Mouse (Mus musculus): Measurements from ENCODE around the gene Sfxn3. TPM values are rescaled to one million over a fixed set of nuclear protein-coding genes. Genes with fewer than 3 reads are reported as not detected.

The Sfxn3 gene
- polyA plus RNA-seq, 1 experiment from 2014 or later: 26.7 TPM

DNA sequence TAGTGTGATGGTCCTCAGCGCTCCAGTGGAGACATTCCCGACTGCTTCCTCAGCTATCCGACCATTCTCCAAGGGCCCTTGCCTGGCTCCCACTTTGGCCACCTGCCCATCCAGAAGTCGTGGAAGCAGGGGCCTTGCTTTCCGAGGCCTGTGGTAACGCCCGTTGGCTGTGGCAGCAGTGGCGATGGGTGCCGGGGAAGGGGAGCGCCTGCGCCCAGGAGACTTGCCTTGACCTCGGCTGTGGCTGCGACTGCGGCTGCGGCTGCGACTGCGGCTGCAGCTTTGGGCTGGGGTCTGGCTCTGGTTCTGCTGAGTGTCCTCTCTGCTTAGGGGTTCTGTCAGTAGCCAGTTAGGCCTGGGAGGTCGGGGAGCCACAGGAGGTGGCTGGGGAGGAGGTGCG, 18.6 kb upstream of the Sfxn3 start:
- no peak for ATAC-seq (ENCODE audit: low FRiP score, low TSS enrichment)
- H3K36me3 ChIP-seq (ENCODE audit: control insufficient read depth, insufficient read depth, low read length): peaks cover 24% of the 10 kb centered on the region
- 58% methylated on average over 19 of the region's 19 CpGs for WGBS

DNA sequence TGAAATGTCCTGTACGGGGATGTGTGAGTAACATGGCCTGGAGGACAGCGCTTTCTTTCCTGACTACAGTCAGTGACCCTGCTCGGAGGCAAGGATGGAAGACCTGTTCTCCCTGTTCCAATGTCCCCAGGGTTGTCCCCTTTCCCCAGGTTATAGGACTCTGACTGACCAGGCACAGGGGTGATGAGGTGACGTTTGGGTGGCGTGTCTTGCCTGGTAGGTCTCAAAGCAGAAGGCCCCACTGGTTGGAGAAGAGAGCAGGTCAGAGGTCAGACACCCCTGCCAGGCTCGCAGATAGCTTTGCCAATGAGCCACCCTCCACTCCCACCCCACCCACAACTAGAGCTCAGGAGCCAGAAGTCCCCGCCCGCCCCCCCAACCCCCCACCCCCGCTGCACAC, 17.7 kb upstream of the Sfxn3 start:
- Histone ChIP-seq H3K36me3 (ENCODE audit: control insufficient read depth, insufficient read depth, low read length) (peaks cover 19% of the 10 kb centered on the region), H3K9me3 (ENCODE audit: control insufficient read depth, low read length) (no peaks in the 10 kb centered on the region), H3K27me3 (ENCODE audit: control insufficient read depth, insufficient read depth, low read length) (no peaks in the 10 kb centered on the region), H3K27ac (replicated peaks) (no peak overlapping the region), H3K9ac (ENCODE audit: low read length) (no peak overlapping the region), H3K4me3 (ENCODE audit: low read depth, low read length) (no peak overlapping the region), H3K4me1 (replicated peaks; ENCODE audit: control insufficient read depth, insufficient read depth) (peaks cover 10% of the 10 kb centered on the region), H3K4me2 (replicated peaks; ENCODE audit: low read depth) (no peak overlapping the region)
- WGBS: 54% methylated on average over 9 of the region's 9 CpGs
- TF ChIP-seq EP300 (optimal IDR thresholded peaks at IDR 0.05) (no peak), CTCF (IDR thresholded peaks at IDR 0.05; ENCODE audit: low read depth) (no peak)
- no peak for DNase-seq (ENCODE audit: low spot score)
- ATAC-seq (ENCODE audit: low FRiP score, low TSS enrichment): no peak

More for the DNA sequence above, 18.6 kb upstream of the Sfxn3 start:
- no peak overlapping the region for H3K4me2 ChIP-seq (replicated peaks; ENCODE audit: low read depth)
- H3K4me1 ChIP-seq (replicated peaks; ENCODE audit: control insufficient read depth, insufficient read depth): peaks cover 10% of the 10 kb centered on the region
- H3K9me3 ChIP-seq (ENCODE audit: control insufficient read depth, low read length): no peaks in the 10 kb centered on the region
- no peak overlapping the region for H3K9ac ChIP-seq (ENCODE audit: low read length)
- no peaks in the 10 kb centered on the region for H3K27me3 ChIP-seq (ENCODE audit: control insufficient read depth, insufficient read depth, low read length)
- H3K27ac ChIP-seq (replicated peaks): no peak overlapping the region
- H3K4me3 ChIP-seq (ENCODE audit: low read depth, low read length): no peak overlapping the region
- TF ChIP-seq CTCF (IDR thresholded peaks at IDR 0.05; ENCODE audit: low read depth) (no peak), EP300 (optimal IDR thresholded peaks at IDR 0.05) (no peak)
- DNase-seq (ENCODE audit: low spot score): no peak

DNA sequence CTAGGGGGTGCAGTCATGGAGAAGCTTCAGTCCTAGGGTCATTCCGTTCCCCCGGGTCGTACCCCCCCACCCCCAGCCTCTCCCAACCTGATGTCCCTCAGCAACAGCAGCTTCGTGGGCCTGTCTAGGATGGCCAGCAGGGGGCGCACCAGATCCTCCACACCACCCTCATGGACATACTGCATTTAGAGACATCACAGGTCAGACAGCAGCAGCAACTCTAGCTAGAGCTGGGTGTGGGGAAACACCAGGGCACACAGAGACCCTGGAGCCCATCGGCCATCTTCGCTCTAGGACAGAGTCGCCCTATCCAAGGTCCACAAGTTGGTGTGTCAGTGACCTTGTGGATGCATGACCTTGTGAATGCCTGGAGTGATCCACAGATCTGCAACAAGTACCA, 17.2 kb upstream of the Sfxn3 start:
- WGBS: 36% methylated on average over 8 of the region's 8 CpGs
- ATAC-seq (ENCODE audit: low FRiP score, low TSS enrichment) (peak; percentile 10), DNase-seq (ENCODE audit: low spot score) (peak; percentile 82)
- Histone ChIP-seq H3K27ac (replicated peaks) (0 out of 2 replicates have a peak overlapping the region, but pooled peaks have one; percentile 35), H3K9ac (ENCODE audit: low read length) (no peak overlapping the region), H3K4me2 (replicated peaks; ENCODE audit: low read depth) (no peak overlapping the region), H3K27me3 (ENCODE audit: control insufficient read depth, insufficient read depth, low read length) (no peaks in the 10 kb centered on the region), H3K9me3 (ENCODE audit: control insufficient read depth, low read length) (no peaks in the 10 kb centered on the region), H3K4me3 (ENCODE audit: low read depth, low read length) (no peak overlapping the region), H3K4me1 (replicated peaks; ENCODE audit: control insufficient read depth, insufficient read depth) (peaks cover 10% of the 10 kb centered on the region), H3K36me3 (ENCODE audit: control insufficient read depth, insufficient read depth, low read length) (peaks cover 16% of the 10 kb centered on the region)
- TF ChIP-seq CTCF (IDR thresholded peaks at IDR 0.05; ENCODE audit: low read depth) (peak; percentile 84), EP300 (optimal IDR thresholded peaks at IDR 0.05) (no peak)

- peak; percentile 24; the same call in 1 of the 2 replicates for ATAC-seq (ENCODE audit: low FRiP score, low TSS enrichment)
These were observed 16.3 kb upstream of the Sfxn3 start for GRCm38 (mm10) chr19:45030746-45031693.

DNA sequence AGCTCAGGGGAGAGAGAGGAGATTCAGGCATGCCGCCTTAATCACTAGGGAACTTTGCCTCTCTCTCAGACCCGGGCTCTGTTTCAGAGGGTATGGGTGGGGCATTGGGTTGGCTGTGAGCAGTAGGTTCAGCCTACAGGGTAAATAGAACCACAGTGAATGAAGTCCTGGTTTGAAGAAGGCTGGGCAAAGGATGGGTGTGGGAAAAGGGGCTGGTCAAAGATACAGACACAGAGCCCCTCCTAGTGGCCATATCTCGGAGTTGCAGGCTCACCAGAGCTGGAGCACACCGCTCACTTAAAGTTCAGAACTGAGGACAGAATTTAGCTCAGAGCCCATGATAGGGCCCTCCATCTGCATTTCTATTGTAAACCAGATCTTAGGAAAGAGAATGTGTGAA, 15.5 kb upstream of the Sfxn3 start:
- H3K4me3 ChIP-seq (ENCODE audit: low read depth, low read length): no peak overlapping the region
- H3K9me3 ChIP-seq (ENCODE audit: control insufficient read depth, low read length): no peaks in the 10 kb centered on the region
- H3K4me1 ChIP-seq (replicated peaks; ENCODE audit: control insufficient read depth, insufficient read depth): peaks cover 10% of the 10 kb centered on the region
- H3K36me3 ChIP-seq (ENCODE audit: control insufficient read depth, insufficient read depth, low read length): peaks cover 5% of the 10 kb centered on the region
- peak; percentile 89 for DNase-seq (ENCODE audit: low spot score)
- H3K4me2 ChIP-seq (replicated peaks; ENCODE audit: low read depth): 0 out of 2 replicates have a peak overlapping the region, but pooled peaks have one; percentile 20
- peak overlapping the region; percentile 78 for H3K27ac ChIP-seq (replicated peaks)
- 5% methylated on average over 4 of the region's 4 CpGs for WGBS
- 0 out of 2 replicates have a peak overlapping the region, but pooled peaks have one; percentile 13 for H3K9ac ChIP-seq (ENCODE audit: low read length)
- no peaks in the 10 kb centered on the region for H3K27me3 ChIP-seq (ENCODE audit: control insufficient read depth, insufficient read depth, low read length)
- ATAC-seq (ENCODE audit: low FRiP score, low TSS enrichment): peak; percentile 85
- TF ChIP-seq EP300 (optimal IDR thresholded peaks at IDR 0.05): no peak
- peak; percentile 90 for TF ChIP-seq CTCF (IDR thresholded peaks at IDR 0.05; ENCODE audit: low read depth)

More at GRCm38 (mm10) chr19:45030746-45031693, 16.3 kb upstream of the Sfxn3 start:
- H3K9me3 ChIP-seq (ENCODE audit: control insufficient read depth, low read length): no peaks in the 10 kb centered on the region
- peak overlapping the region; percentile 78 for H3K27ac ChIP-seq (replicated peaks)
- no peak for TF ChIP-seq EP300 (optimal IDR thresholded peaks at IDR 0.05)
- TF ChIP-seq CTCF (IDR thresholded peaks at IDR 0.05; ENCODE audit: low read depth): peak; percentile 95
- 37% methylated on average over 20 of the region's 20 CpGs for WGBS
- H3K36me3 ChIP-seq (ENCODE audit: control insufficient read depth, insufficient read depth, low read length): peaks cover 11% of the 10 kb centered on the region
- H3K9ac ChIP-seq (ENCODE audit: low read length): 0 out of 2 replicates have a peak overlapping the region, but pooled peaks have one; percentile 13
- H3K27me3 ChIP-seq (ENCODE audit: control insufficient read depth, insufficient read depth, low read length): no peaks in the 10 kb centered on the region
- peaks cover 10% of the 10 kb centered on the region for H3K4me1 ChIP-seq (replicated peaks; ENCODE audit: control insufficient read depth, insufficient read depth)
- no peak overlapping the region; the same call in 1 of the 2 replicates for H3K4me3 ChIP-seq (ENCODE audit: low read depth, low read length)
- H3K4me2 ChIP-seq (replicated peaks; ENCODE audit: low read depth): peak overlapping the region; percentile 48
- DNase-seq (ENCODE audit: low spot score): peak; percentile 80
